Mouse (Mus musculus): ENCODE data around the gene Pde7b. TPM values are rescaled to one million over a fixed set of nuclear protein-coding genes. Genes with fewer than 3 reads are reported as not detected.
A peak's percentile ranks its signal among the peaks of the same experiment; 100 is the strongest.

The Pde7b gene
- polyA plus RNA-seq, 1 experiment from 2014 or later = 1.3 TPM

GRCm38 (mm10) chr10:20668577-20668976 is 56.3 kb downstream of the Pde7b start:
- 9% methylated on average over 4 of the region's 4 CpGs for WGBS
- no peaks in the 10 kb centered on the region for H3K36me3 ChIP-seq (ENCODE audit: control insufficient read depth, insufficient read depth, low read length)
- DNase-seq (ENCODE audit: low spot score) = no peak
- H3K4me2 ChIP-seq (ENCODE audit: low read length) = no peak overlapping the region
- no peak overlapping the region for H3K4me3 ChIP-seq (ENCODE audit: low read depth, low read length)
- no peak overlapping the region for H3K27ac ChIP-seq (ENCODE audit: low read depth, low read length)
- H3K9ac ChIP-seq (ENCODE audit: low read length) = no peak overlapping the region
- no peak for ATAC-seq
- no peaks in the 10 kb centered on the region for H3K27me3 ChIP-seq (replicated peaks; ENCODE audit: control insufficient read depth, insufficient read depth, low read length)
- no peaks in the 10 kb centered on the region for H3K4me1 ChIP-seq (ENCODE audit: control insufficient read depth, insufficient read depth, low read length)
- no peaks in the 10 kb centered on the region for H3K9me3 ChIP-seq (replicated peaks; ENCODE audit: control insufficient read depth, low read length)

DNA sequence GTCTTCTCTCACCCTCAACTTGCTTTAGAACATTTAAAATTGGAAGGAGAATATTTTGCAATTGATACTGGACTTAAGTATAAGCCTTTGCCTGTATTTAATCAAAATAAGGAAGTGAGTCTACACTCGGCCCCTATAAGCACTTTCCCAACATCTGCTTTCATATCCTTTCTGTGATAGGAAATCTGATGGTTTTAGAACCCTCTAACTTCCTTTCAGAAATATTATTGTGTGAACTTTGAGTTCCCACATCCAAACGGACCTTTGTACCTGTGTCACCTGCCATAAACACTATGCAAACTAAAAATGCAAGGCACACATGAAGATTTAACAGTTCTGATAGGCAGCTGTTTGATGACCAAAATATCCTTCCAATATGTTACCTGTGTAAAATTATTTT is 58.2 kb downstream of the Pde7b start:
- H3K27ac ChIP-seq (ENCODE audit: low read depth, low read length) = no peak overlapping the region
- H3K36me3 ChIP-seq (ENCODE audit: control insufficient read depth, insufficient read depth, low read length) = no peaks in the 10 kb centered on the region
- no peak overlapping the region for H3K4me2 ChIP-seq (ENCODE audit: low read length)
- ATAC-seq (no peak), DNase-seq (ENCODE audit: low spot score) (no peak)
- H3K9ac ChIP-seq (ENCODE audit: low read length) = no peak overlapping the region
- no peaks in the 10 kb centered on the region for H3K9me3 ChIP-seq (replicated peaks; ENCODE audit: control insufficient read depth, low read length)
- H3K4me3 ChIP-seq (ENCODE audit: low read depth, low read length) = no peak overlapping the region
- WGBS = 74% methylated on average over 2 of the region's 2 CpGs
- no peaks in the 10 kb centered on the region for H3K27me3 ChIP-seq (replicated peaks; ENCODE audit: control insufficient read depth, insufficient read depth, low read length)
- H3K4me1 ChIP-seq (ENCODE audit: control insufficient read depth, insufficient read depth, low read length) = no peaks in the 10 kb centered on the region

- Histone ChIP-seq H3K9ac (ENCODE audit: low read length) (no peak overlapping the region), H3K4me3 (ENCODE audit: low read depth, low read length) (no peak overlapping the region), H3K4me2 (ENCODE audit: low read length) (no peak overlapping the region), H3K4me1 (ENCODE audit: control insufficient read depth, insufficient read depth, low read length) (no peaks in the 10 kb centered on the region), H3K9me3 (replicated peaks; ENCODE audit: control insufficient read depth, low read length) (no peaks in the 10 kb centered on the region), H3K27ac (ENCODE audit: low read depth, low read length) (no peak overlapping the region), H3K36me3 (ENCODE audit: control insufficient read depth, insufficient read depth, low read length) (no peaks in the 10 kb centered on the region), H3K27me3 (replicated peaks; ENCODE audit: control insufficient read depth, insufficient read depth, low read length) (no peaks in the 10 kb centered on the region)
- no peak for DNase-seq (ENCODE audit: low spot score)
- ATAC-seq = no peak
- 87% methylated on average over 7 of the region's 7 CpGs for WGBS
These were observed 61.9 kb downstream of the Pde7b start for GRCm38 (mm10) chr10:20662951-20663350.

DNA sequence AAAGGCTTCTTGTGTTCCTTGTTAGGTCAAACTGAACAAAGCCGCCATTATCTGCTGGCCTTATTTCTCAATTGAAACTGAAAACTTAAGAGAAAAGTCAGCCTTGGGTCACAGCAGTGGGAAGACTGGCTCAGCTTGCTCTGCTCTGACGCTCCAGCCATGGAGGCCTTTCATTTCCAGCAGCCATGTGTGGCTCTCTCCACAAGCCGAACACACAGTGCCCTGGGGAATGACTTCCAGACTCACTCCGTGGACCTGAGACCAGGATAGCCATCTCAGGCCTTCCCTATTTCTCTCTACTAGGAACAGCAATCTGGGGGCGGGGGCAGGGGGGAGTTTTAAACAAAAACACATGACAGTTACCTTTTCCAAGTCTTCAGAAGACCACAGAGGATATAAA is 63.2 kb downstream of the Pde7b start:
- H3K4me3 ChIP-seq (ENCODE audit: low read depth, low read length) = no peak overlapping the region
- H3K4me2 ChIP-seq (ENCODE audit: low read length) = no peak overlapping the region
- DNase-seq (ENCODE audit: low spot score) (no peak), ATAC-seq (no peak)
- H3K9me3 ChIP-seq (replicated peaks; ENCODE audit: control insufficient read depth, low read length) = no peaks in the 10 kb centered on the region
- H3K27ac ChIP-seq (ENCODE audit: low read depth, low read length) = no peak overlapping the region
- no peaks in the 10 kb centered on the region for H3K27me3 ChIP-seq (replicated peaks; ENCODE audit: control insufficient read depth, insufficient read depth, low read length)
- no peaks in the 10 kb centered on the region for H3K36me3 ChIP-seq (ENCODE audit: control insufficient read depth, insufficient read depth, low read length)
- WGBS = 83% methylated on average over 5 of the region's 5 CpGs
- no peak overlapping the region for H3K9ac ChIP-seq (ENCODE audit: low read length)
- H3K4me1 ChIP-seq (ENCODE audit: control insufficient read depth, insufficient read depth, low read length) = no peaks in the 10 kb centered on the region

DNA sequence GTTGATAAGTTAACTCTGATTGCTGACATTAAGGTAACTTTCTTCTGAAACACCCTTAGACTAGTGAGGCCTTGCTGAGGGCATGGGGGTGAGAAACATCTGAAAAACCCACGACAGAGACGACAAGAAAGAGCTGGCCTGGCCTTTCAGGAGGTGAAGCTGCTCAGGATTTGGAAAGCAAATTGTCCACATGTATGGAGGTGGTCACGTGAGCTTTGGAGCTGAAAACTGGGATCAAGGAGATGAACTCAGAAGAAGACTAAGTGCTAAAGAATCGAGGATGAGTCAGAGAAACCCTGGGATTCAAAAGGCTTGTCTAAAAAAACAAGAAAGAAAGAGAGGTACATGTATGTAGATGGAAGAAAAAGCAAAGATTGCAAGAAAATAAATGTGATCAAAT is 65.2 kb downstream of the Pde7b start:
- H3K4me3 ChIP-seq (ENCODE audit: low read depth, low read length) = no peak overlapping the region
- DNase-seq (ENCODE audit: low spot score) = no peak
- H3K27ac ChIP-seq (ENCODE audit: low read depth, low read length) = no peak overlapping the region
- no peaks in the 10 kb centered on the region for H3K36me3 ChIP-seq (ENCODE audit: control insufficient read depth, insufficient read depth, low read length)
- H3K9ac ChIP-seq (ENCODE audit: low read length) = no peak overlapping the region
- 75% methylated on average over 4 of the region's 4 CpGs for WGBS
- no peak overlapping the region for H3K4me2 ChIP-seq (ENCODE audit: low read length)
- H3K27me3 ChIP-seq (replicated peaks; ENCODE audit: control insufficient read depth, insufficient read depth, low read length) = no peaks in the 10 kb centered on the region
- H3K9me3 ChIP-seq (replicated peaks; ENCODE audit: control insufficient read depth, low read length) = no peaks in the 10 kb centered on the region
- no peak for ATAC-seq
- H3K4me1 ChIP-seq (ENCODE audit: control insufficient read depth, insufficient read depth, low read length) = no peaks in the 10 kb centered on the region

GRCm38 (mm10) chr10:20659268-20659667 is 65.6 kb downstream of the Pde7b start:
- no peaks in the 10 kb centered on the region for H3K27me3 ChIP-seq (replicated peaks; ENCODE audit: control insufficient read depth, insufficient read depth, low read length)
- ATAC-seq (no peak), DNase-seq (ENCODE audit: low spot score) (no peak)
- no peak overlapping the region for H3K4me2 ChIP-seq (ENCODE audit: low read length)
- no peaks in the 10 kb centered on the region for H3K36me3 ChIP-seq (ENCODE audit: control insufficient read depth, insufficient read depth, low read length)
- no peaks in the 10 kb centered on the region for H3K4me1 ChIP-seq (ENCODE audit: control insufficient read depth, insufficient read depth, low read length)
- no peak overlapping the region for H3K4me3 ChIP-seq (ENCODE audit: low read depth, low read length)
- 78% methylated on average over 7 of the region's 7 CpGs for WGBS
- H3K9me3 ChIP-seq (replicated peaks; ENCODE audit: control insufficient read depth, low read length) = no peaks in the 10 kb centered on the region
- no peak overlapping the region for H3K9ac ChIP-seq (ENCODE audit: low read length)
- no peak overlapping the region for H3K27ac ChIP-seq (ENCODE audit: low read depth, low read length)

DNA sequence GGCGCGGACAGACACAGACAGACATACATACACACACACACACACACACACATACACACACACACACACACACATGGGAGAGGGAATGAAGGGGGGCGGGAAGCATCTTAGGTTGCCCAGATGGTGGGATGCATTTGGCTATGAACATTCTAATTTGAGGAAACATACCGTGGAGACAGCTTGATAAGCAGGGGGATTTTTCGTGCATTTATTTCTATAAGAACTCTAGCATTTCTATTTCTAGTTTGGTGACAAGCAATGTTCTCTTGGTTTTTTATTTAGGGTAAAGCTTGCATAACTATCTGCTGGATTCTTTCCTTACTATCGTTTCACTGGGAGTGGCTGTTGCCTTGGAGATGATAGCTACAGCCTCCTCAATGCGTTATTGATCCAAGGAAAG is 66.2 kb downstream of the Pde7b start:
- H3K4me3 ChIP-seq (ENCODE audit: low read depth, low read length) = no peak overlapping the region
- DNase-seq (ENCODE audit: low spot score) = no peak
- no peak overlapping the region for H3K9ac ChIP-seq (ENCODE audit: low read length)
- no peaks in the 10 kb centered on the region for H3K27me3 ChIP-seq (replicated peaks; ENCODE audit: control insufficient read depth, insufficient read depth, low read length)
- no peaks in the 10 kb centered on the region for H3K4me1 ChIP-seq (ENCODE audit: control insufficient read depth, insufficient read depth, low read length)
- no peak overlapping the region for H3K27ac ChIP-seq (ENCODE audit: low read depth, low read length)
- no peaks in the 10 kb centered on the region for H3K36me3 ChIP-seq (ENCODE audit: control insufficient read depth, insufficient read depth, low read length)
- no peak overlapping the region for H3K4me2 ChIP-seq (ENCODE audit: low read length)
- ATAC-seq = no peak
- no peaks in the 10 kb centered on the region for H3K9me3 ChIP-seq (replicated peaks; ENCODE audit: control insufficient read depth, low read length)
- WGBS = 77% methylated on average over 7 of the region's 7 CpGs

DNA sequence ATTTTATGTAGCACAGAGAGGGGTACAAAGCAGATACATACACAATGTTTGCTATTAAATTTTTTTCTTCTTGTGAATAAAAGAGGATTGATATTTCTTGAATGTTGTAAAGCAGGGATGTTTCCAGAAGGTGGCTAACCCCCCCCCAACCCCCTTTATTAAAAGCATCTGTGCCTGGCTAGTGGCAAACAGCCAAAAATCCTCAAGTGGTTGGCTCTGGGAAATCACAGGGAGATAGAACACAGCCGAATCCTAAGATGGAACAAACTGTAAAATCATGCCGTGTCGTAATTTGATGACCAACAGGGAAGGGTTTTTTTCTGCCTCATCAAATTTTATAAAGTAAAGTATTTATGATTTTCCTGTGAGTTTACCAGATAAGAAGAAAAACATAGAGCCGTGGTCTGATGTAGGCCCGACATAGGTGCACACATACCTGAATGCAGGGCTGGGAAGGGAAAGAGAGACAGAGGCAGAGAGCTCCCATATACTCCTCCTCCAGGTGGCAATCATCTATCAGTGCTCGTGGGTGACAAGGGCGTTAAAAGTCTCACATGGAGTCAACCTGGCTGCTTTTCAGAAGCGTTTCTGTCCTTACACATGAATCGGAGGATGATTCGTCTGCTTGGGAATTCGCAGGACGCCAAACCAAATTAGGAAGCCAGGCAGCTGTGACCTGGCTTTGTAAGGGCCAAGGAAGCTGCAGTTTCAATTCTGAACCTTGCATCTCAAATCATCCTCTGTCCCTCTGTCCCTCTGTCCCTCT is 67.4 kb downstream of the Pde7b start:
- no peak overlapping the region for H3K4me3 ChIP-seq (ENCODE audit: low read depth, low read length)
- 84% methylated on average over 12 of the region's 12 CpGs for WGBS
- no peak overlapping the region for H3K27ac ChIP-seq (ENCODE audit: low read depth, low read length)
- H3K4me1 ChIP-seq (ENCODE audit: control insufficient read depth, insufficient read depth, low read length) = no peaks in the 10 kb centered on the region
- H3K27me3 ChIP-seq (replicated peaks; ENCODE audit: control insufficient read depth, insufficient read depth, low read length) = no peaks in the 10 kb centered on the region
- no peaks in the 10 kb centered on the region for H3K9me3 ChIP-seq (replicated peaks; ENCODE audit: control insufficient read depth, low read length)
- ATAC-seq = no peak
- H3K36me3 ChIP-seq (ENCODE audit: control insufficient read depth, insufficient read depth, low read length) = no peaks in the 10 kb centered on the region
- H3K4me2 ChIP-seq (ENCODE audit: low read length) = no peak overlapping the region
- peak; percentile 47 for DNase-seq (ENCODE audit: low spot score)
- no peak overlapping the region for H3K9ac ChIP-seq (ENCODE audit: low read length)

GRCm38 (mm10) chr10:20654590-20654989 is 70.3 kb downstream of the Pde7b start:
- H3K36me3 ChIP-seq (ENCODE audit: control insufficient read depth, insufficient read depth, low read length) = no peaks in the 10 kb centered on the region
- 90% methylated on average over 6 of the region's 6 CpGs for WGBS
- H3K4me3 ChIP-seq (ENCODE audit: low read depth, low read length) = no peak overlapping the region
- H3K4me2 ChIP-seq (ENCODE audit: low read length) = no peak overlapping the region
- DNase-seq (ENCODE audit: low spot score) = no peak
- H3K27ac ChIP-seq (ENCODE audit: low read depth, low read length) = no peak overlapping the region
- no peaks in the 10 kb centered on the region for H3K9me3 ChIP-seq (replicated peaks; ENCODE audit: control insufficient read depth, low read length)
- ATAC-seq = no peak
- no peaks in the 10 kb centered on the region for H3K27me3 ChIP-seq (replicated peaks; ENCODE audit: control insufficient read depth, insufficient read depth, low read length)
- no peak overlapping the region for H3K9ac ChIP-seq (ENCODE audit: low read length)
- H3K4me1 ChIP-seq (ENCODE audit: control insufficient read depth, insufficient read depth, low read length) = no peaks in the 10 kb centered on the region

Measured in forebrain, embryonic 14.5 days (tissue).